9 mouse cellular contexts compared by ENCODE assay signal in genomic region chr9:7855374-7855773, GRCm38 (mm10). TPM values are rescaled to one million over a fixed set of nuclear protein-coding genes. Genes with fewer than 3 reads are reported as not detected.
A peak's percentile ranks its signal among the peaks of the same experiment; 100 is the strongest.
DNase-seq lines count a peak whose midpoint lies in the region; ATAC-seq lines count a peak whose summit lies in the region.
"Had no signal": no experiment of that assay in that cellular context is flagged by ENCODE, and none has a peak within 500 bp of the region (broad histone marks: within the 10 kb centered on the region; RNA-seq: fewer than 3 reads in every experiment).

No protein-coding gene starts in this region.

- ATAC-seq in erythroid progenitor cell, adult 5-6 weeks (replicated peaks; ENCODE audit: low FRiP score, poor library complexity, severe bottlenecking): peak; percentile 34; the same call in 1 of the 2 replicates
- ATAC-seq in kidney, embryonic 16.5 days (ENCODE audit: low FRiP score, low TSS enrichment): peak; percentile 69; the same call in 1 of the 2 replicates

- H3K4me3 ChIP-seq in kidney, embryonic 16.5 days (ENCODE audit: low read length): no peak overlapping the region

- no peak overlapping the region for H3K9ac ChIP-seq in kidney, embryonic 16.5 days (replicated peaks; ENCODE audit: low read length)

- no peak overlapping the region for H3K27ac ChIP-seq in kidney, embryonic 16.5 days (ENCODE audit: low read length)
- H3K27ac ChIP-seq: macrophage had no signal

- 33% methylated on average over 1 of the region's 1 CpGs for WGBS in kidney, embryonic 16.5 days

- peaks cover 4% of the 10 kb centered on the region; the same call in 1 of the 2 replicates for H3K36me3 ChIP-seq in kidney, embryonic 16.5 days (ENCODE audit: insufficient read depth, low read length)

- no peaks in the 10 kb centered on the region for H3K4me1 ChIP-seq in kidney, embryonic 16.5 days (ENCODE audit: insufficient read depth, low read length)

- H3K4me2 ChIP-seq in kidney, embryonic 16.5 days (replicated peaks; ENCODE audit: low read depth, low read length): no peak overlapping the region

- H3K9me3 ChIP-seq in kidney, embryonic 16.5 days (ENCODE audit: low read length): no peaks in the 10 kb centered on the region

- DNase-seq in adrenal gland, adult 2 months: peak; percentile 74
- no peak for DNase-seq in adrenal gland, adult 18-20 months (ENCODE audit: low spot score in 2 of 2)
- DNase-seq in ovary, adult 18-20 months (ENCODE audit: low spot score): peak; percentile 31
- DNase-seq in ovary, postnatal 14 days (ENCODE audit: low spot score): no peak
- DNase-seq in mesoderm, embryonic 11.5 days (ENCODE audit: low read depth, low spot score): peak; percentile 52
- DNase-seq in gastrocnemius, postnatal 4 days (ENCODE audit: low spot score in 2 of 2): no peak

- H3K27me3 ChIP-seq in kidney, embryonic 16.5 days (ENCODE audit: insufficient read depth, low read length): no peaks in the 10 kb centered on the region

RNA-seq across cellular contexts. Expression of gene Birc3, which starts 17.6 kb away (rescaled TPM):
- 10 to 100 TPM; 17.3 to 26.1 TPM for total RNA-seq in adrenal gland, adult 2 months (2021)
- polyA plus RNA-seq in adrenal gland, adult 2 months (2012; rRNA removed): 3.1 and 3.7 TPM in 2 replicates
- total RNA-seq in adrenal gland, adult 18-20 months (2021): 10 to 100 TPM; 13.8 to 26.3 TPM
- total RNA-seq in erythroid progenitor cell, adult 5-6 weeks (2015; ENCODE audit: low replicate concordance): 6.7 and 12.3 TPM in 2 replicates
- 12.0 and 18.7 TPM in 2 replicates for total RNA-seq in erythroid progenitor cell, adult 5-6 weeks (2017; ENCODE audit: low replicate concordance)
- 7.3 and 7.4 TPM in 2 replicates for polyA plus RNA-seq in kidney, embryonic 16.5 days (2015; fragmentation: Nextera tagmentation; extraction: Ambion mirVana)
- 10 to 100 TPM; 12.6 to 14.1 TPM for total RNA-seq in gastrocnemius, postnatal 4 days (2021)

RNA-seq across cellular contexts. Expression of gene Birc2, which starts 18.5 kb away (rescaled TPM):
- total RNA-seq in adrenal gland, adult 2 months (2021): 10 to 100 TPM; 39.8 to 46.1 TPM
- 9.0 and 19.5 TPM in 2 replicates for polyA plus RNA-seq in adrenal gland, adult 2 months (2012; rRNA removed)
- 10 to 100 TPM; 38.8 to 50.5 TPM for total RNA-seq in adrenal gland, adult 18-20 months (2021)
- 56.6 and 59.9 TPM in 2 replicates for total RNA-seq in erythroid progenitor cell, adult 5-6 weeks (2015; ENCODE audit: low replicate concordance)
- 45.6 and 63.0 TPM in 2 replicates for total RNA-seq in erythroid progenitor cell, adult 5-6 weeks (2017; ENCODE audit: low replicate concordance)
- polyA plus RNA-seq in kidney, embryonic 16.5 days (2015; fragmentation: Nextera tagmentation; extraction: Ambion mirVana): 39.8 and 45.8 TPM in 2 replicates
- 10 to 100 TPM; 22.0 to 28.1 TPM for total RNA-seq in gastrocnemius, postnatal 4 days (2021)

Comparison
In these comparisons a context has a peak if more than half of its experiments do, and no peak if none do; other contexts are left out.
1. DNase-seq: peak in adrenal gland, adult 2 months (single experiment), ovary, adult 18-20 months (single experiment) and mesoderm, embryonic 11.5 days (single experiment); none in adrenal gland, adult 18-20 months (0 of 2), ovary, postnatal 14 days (single experiment) and gastrocnemius, postnatal 4 days (0 of 2).